Mouse (Mus musculus) liver, embryonic 14.5 days (tissue): ENCODE results near the gene Socs3. TPM values are rescaled to one million over a fixed set of nuclear protein-coding genes. Genes with fewer than 3 reads are reported as not detected.

Source experiments
- ATAC-seq: fragments of 200-750 bp; cut with Nextera tagmentation; 2 replicates; pipeline ENCODE4 v1.8.0; 2017; ENCODE audit warnings: moderate number of reproducible peaks, mild to moderate bottlenecking, moderate library complexity; ENCODE audit not compliant: insufficient read depth
- DNase-seq, 3 experiments: peaks; one replicate each; pipeline ENCODE4 v3.0.0-alpha.2; 2012 to 2013; ENCODE audit warnings: low read depth in 3 of 3, low spot score in 3 of 3
- H3K27ac ChIP-seq: fragments of 300-500 bp; sonication (generic); 2 replicates; pipeline ENCODE4 v1.5.1; 2014; ENCODE audit warnings: moderate library complexity, mild to moderate bottlenecking, control low read depth, inconsistent platforms
- H3K27me3 ChIP-seq: fragments of 300-500 bp; sonication (generic); 2 replicates; pipeline ENCODE4 v1.6.1; 2014; ENCODE audit warnings: mild to moderate bottlenecking, low read length, moderate library complexity; ENCODE audit not compliant: control insufficient read depth, insufficient read depth
- H3K36me3 ChIP-seq: fragments of 300-500 bp; sonication (generic); replicated peaks from 2 replicates; pipeline ENCODE4 v1.6.1; 2014; ENCODE audit warnings: low read depth; ENCODE audit not compliant: control insufficient read depth, insufficient read depth
- H3K4me1 ChIP-seq, 2 experiments: fragments of 200-500 bp in 1 of 2; fragments of 300-500 bp in 1 of 2; sonication (generic) in 1 of 2; replicated peaks; 2 replicates each; pipeline ENCODE4 v1.6.1; 2012 to 2014; ENCODE audit warnings: antibody characterized with exemption in 1 of 2, inconsistent platforms in 1 of 2, low read length in 1 of 2; ENCODE audit not compliant: control insufficient read depth in 2 of 2, insufficient read depth in 2 of 2
- H3K4me2 ChIP-seq: fragments of 300-500 bp; sonication (generic); 2 replicates; pipeline ENCODE4 v1.6.1; 2014; ENCODE audit warnings: low read depth, mild to moderate bottlenecking, control low read depth, moderate library complexity
- H3K4me3 ChIP-seq, 2 experiments: fragments of 200-500 bp in 1 of 2; fragments of 300-500 bp in 1 of 2; sonication (generic) in 1 of 2; 2 replicates each; pipeline ENCODE4 v1.5.1; 2012 to 2014; ENCODE audit warnings: low read depth in 2 of 2, low read length in 2 of 2, mild to moderate bottlenecking in 2 of 2, control low read depth in 1 of 2, inconsistent platforms in 1 of 2, moderate library complexity in 1 of 2; ENCODE audit not compliant: insufficient read depth in 1 of 2
- H3K9ac ChIP-seq: fragments of 300-500 bp; sonication (generic); replicated peaks from 2 replicates; pipeline ENCODE4 v1.6.1; 2014; ENCODE audit warnings: mild to moderate bottlenecking, control low read depth, moderate library complexity
- H3K9me3 ChIP-seq: fragments of 300-500 bp; sonication (generic); 2 replicates; pipeline ENCODE4 v1.6.1; 2016; ENCODE audit warnings: low read length, mixed read lengths; ENCODE audit not compliant: control insufficient read depth
- CTCF ChIP-seq: IDR thresholded peaks from 2 replicates; pipeline ENCODE4 v1.5.1; 2016; ENCODE audit warnings: antibody characterized with exemption, low read depth, control low read depth
- EP300 ChIP-seq: IDR thresholded peaks from 2 replicates; pipeline ENCODE4 v1.6.1; 2016; ENCODE audit warnings: antibody characterized with exemption, low read depth
- WGBS: fragments of 180-500 bp; shearing (Covaris S2); extraction: QIAGEN DNeasy Blood & Tissue Kit; methylation state at CpG from one replicate; pipeline ENCODE4 v1.1.7; 2014; ENCODE audit not compliant: insufficient replicate concordance; 5-methylcytosine and 5-hydroxymethylcytosine counted together
- polyA plus RNA-seq, 2 experiments: library from polyadenylated mRNA; depleted of rRNA in 1 of 2; stranded (reverse) in 1 of 2; unstranded in 1 of 2; fragments of >200 nt; fragmentation: Nextera tagmentation in 1 of 2; extraction: Ambion mirVana in 1 of 2; gene quantifications; 2 replicates each; pipeline versions ENCODE4 v1.2.1 to v1.2.3; 2012 to 2014

Gene Socs3
- polyA plus RNA-seq, 2 experiments = 2.7 to 7.0 TPM

DNA sequence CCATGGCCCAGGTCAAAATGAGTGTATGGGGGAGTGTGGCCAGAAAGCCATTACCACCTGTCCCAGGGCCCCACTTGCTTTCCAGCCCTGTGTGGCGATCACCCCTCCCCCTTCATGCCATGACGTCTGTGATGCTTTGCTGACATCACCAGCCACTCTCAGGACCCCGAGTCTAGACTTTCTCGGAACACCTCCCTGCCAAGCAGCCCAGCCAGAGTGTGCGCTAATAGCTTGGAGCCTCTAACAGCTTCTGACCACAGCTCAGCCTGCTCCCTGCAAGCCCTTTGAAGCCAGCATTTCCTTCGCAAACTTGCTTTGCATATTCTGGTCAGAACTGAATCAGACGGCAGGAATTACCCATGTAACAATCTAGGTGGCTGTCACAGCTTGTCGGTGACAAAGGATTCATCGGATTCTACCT lies 4.3 kb downstream of the Socs3 start:
- no peak for ATAC-seq

DNA sequence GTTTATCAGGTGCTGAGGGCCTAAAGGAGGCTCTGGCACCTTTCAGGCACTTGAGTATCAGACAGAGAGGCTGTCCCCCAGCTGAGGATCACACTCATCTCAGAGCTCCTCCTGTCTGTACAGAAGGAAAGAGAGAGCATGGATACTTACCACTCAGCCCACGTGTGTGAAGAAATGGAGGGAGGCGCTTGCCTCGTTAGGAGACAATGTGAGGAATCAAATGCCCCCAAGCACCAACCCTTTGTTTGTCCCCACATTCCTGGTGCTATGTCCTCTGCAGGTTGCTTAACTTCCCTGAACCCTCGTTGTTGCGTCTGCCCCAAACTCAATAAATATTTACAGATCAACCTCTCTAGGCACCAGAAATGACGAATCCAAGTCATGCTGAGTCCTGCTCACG lies 4.8 kb downstream of the Socs3 start:
- TF ChIP-seq CTCF (no peak), EP300 (no peak)
- WGBS = 44% methylated on average over 7 of the region's 7 CpGs

More for the DNA sequence above, 4.3 kb downstream of the Socs3 start:
- Histone ChIP-seq H3K27ac (no peak overlapping the region), H3K9ac (no peak overlapping the region), H3K4me3 (no peak overlapping the region), H3K36me3 (peaks cover 9% of the 10 kb centered on the region), H3K4me2 (no peak overlapping the region), H3K27me3 (peaks cover 41% of the 10 kb centered on the region), H3K4me1 (peaks cover 3 to 44% of the 10 kb centered on the region in 2 experiments; a peak in 3 of 4 replicates), H3K9me3 (no peaks in the 10 kb centered on the region)
- WGBS = 33% methylated on average over 9 of the region's 9 CpGs
- no peak for TF ChIP-seq EP300
- TF ChIP-seq CTCF = no peak
- DNase-seq = no peak

DNA sequence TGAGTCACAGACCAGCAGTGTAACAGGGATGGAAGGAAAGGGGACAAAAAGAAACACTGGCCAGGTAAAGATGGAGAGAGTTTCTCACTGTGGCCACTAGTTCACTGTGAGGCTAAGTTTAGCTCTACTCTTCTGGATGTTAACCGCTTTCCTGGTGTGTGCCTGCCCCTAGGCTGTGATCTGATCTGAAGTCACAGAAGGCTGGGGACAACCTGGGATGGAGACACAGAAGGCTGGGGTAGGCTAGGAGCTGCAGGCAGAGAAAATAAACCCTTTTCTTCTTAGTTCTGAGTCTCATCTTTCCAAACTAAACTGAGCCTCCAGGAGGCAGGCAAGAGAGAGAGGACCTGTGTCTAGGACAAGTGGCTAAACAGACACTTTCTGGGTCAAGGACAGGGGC lies 5.6 kb downstream of the Socs3 start:
- WGBS = 25% methylated on average over 1 of the region's 1 CpGs
- Histone ChIP-seq H3K9me3 (no peaks in the 10 kb centered on the region), H3K36me3 (peaks cover 9% of the 10 kb centered on the region), H3K4me3 (no peak overlapping the region), H3K27me3 (peaks cover 41% of the 10 kb centered on the region), H3K27ac (no peak overlapping the region), H3K4me1 (peaks cover 3 to 35% of the 10 kb centered on the region in 2 experiments; a peak in 3 of 4 replicates), H3K9ac (no peak overlapping the region), H3K4me2 (no peak overlapping the region; the same call in 1 of the 2 replicates)
- no peak for DNase-seq
- no peak for TF ChIP-seq CTCF
- no peak for TF ChIP-seq EP300
- ATAC-seq = no peak

More for the DNA sequence above, 4.8 kb downstream of the Socs3 start:
- Histone ChIP-seq H3K4me1 (peaks cover 3 to 38% of the 10 kb centered on the region in 2 experiments; a peak in 3 of 4 replicates), H3K4me3 (no peak overlapping the region), H3K9ac (no peak overlapping the region), H3K4me2 (0 out of 2 replicates have a peak overlapping the region, but pooled peaks have one; percentile 11), H3K27me3 (peaks cover 41% of the 10 kb centered on the region), H3K36me3 (peaks cover 9% of the 10 kb centered on the region), H3K27ac (no peak overlapping the region), H3K9me3 (no peaks in the 10 kb centered on the region)
- DNase-seq (no peak), ATAC-seq (no peak)

DNA sequence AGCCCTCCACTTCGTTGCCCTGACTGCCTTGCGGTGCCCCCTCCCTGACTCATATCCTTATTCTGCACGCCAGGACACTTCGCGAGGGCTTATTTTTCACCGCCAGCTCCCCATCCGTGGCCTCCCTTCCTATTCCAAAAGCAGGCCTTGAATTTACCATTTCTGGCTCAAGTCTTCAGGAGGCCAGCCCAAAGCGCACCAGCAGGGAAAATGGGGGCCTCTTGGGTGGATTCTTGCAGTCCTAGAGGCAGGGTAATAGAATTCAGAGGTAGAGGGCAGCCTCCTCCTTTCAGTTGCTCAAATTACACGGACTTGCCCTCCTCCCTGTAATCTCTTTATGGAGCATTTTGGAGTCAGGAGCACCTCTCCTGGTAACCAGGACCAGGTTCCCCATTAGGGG lies 6.0 kb downstream of the Socs3 start:
- Histone ChIP-seq H3K4me1 (peaks cover 3 to 36% of the 10 kb centered on the region in 2 experiments; a peak in 3 of 4 replicates), H3K27me3 (peaks cover 41% of the 10 kb centered on the region), H3K27ac (no peak overlapping the region), H3K4me3 (peak overlapping the region; percentile 25 to 35), H3K9ac (no peak overlapping the region; the same call in 1 of the 2 replicates), H3K36me3 (peaks cover 9% of the 10 kb centered on the region), H3K4me2 (peak overlapping the region; percentile 65), H3K9me3 (no peaks in the 10 kb centered on the region)
- ATAC-seq = no peak
- no peak for TF ChIP-seq EP300
- TF ChIP-seq CTCF = no peak
- WGBS = 2% methylated on average over 9 of the region's 9 CpGs
- no peak for DNase-seq

DNA sequence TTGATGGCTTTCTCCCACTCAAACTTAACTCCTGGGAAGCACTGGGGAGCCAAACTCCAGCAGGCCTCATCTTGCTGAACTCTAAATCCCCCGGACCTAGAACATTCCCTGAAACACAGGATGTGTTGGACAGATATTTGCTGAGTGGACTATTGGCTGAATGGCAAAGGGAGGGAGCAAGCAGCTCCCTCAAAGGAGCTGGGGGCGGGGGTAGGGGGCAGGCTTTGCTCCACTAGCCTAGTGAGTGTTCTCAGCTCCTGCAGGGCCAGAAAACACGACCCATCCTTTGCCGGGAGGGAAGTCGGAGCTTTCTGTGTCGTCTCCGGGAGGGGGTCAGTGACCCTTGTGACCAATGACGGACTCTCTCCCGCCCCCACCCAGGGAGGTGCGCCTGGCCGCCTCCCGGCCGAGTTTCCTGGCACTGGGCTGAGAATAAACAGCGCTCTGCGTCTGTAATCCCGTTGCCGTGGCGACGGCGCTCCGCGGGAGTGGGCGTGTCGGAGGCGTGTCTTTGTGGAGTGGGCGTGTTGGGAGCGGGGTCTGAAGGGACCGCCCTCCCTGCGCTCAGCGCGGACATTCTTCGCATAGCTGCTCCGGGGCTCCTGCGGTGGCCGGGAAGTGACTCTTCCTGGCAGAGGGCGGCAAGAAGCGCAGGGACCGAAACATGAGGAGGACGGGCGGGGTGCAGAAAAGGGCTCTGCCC lies 6.6 kb downstream of the Socs3 start:
- Histone ChIP-seq H3K9ac (no peak overlapping the region; the same call in 1 of the 2 replicates), H3K27ac (no peak overlapping the region), H3K4me1 (peaks cover 3 to 36% of the 10 kb centered on the region in 2 experiments; a peak in 3 of 4 replicates), H3K4me3 (peak overlapping the region; percentile 25 to 35), H3K9me3 (no peaks in the 10 kb centered on the region), H3K36me3 (peaks cover 9% of the 10 kb centered on the region), H3K4me2 (peak overlapping the region; percentile 65), H3K27me3 (peaks cover 35% of the 10 kb centered on the region)
- WGBS = 1% methylated on average over 40 of the region's 40 CpGs
- DNase-seq (peak; percentile 72 to 83 (median 77)), ATAC-seq (peak; percentile 80)
- TF ChIP-seq CTCF (no peak), EP300 (no peak)
